Mouse (Mus musculus): ENCODE results near the gene Unc5b. TPM values are rescaled to one million over a fixed set of nuclear protein-coding genes. Genes with fewer than 3 reads are reported as not detected.

Unc5b gene
- polyA plus RNA-seq, 1 experiment from 2014 or later = 11.7 TPM

DNA sequence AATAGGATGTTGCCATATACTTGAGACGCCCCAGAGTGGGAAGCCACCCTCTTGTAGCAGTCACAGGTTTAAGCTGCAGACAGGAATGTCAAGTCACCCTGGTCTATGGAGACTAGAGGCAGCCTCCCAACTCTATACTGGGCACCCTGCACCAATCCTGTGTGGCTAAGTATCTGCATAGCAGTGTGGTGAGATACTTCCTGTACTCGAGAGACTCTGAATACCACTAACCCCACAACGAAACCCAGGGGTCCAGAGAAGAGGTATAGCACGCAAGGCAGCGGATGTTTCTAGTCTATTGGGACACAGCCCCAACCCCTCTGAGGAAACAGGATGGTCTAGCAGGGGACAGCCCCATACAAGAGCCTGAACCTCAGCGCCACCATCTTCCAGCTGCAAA is 22.9 kb downstream of the Unc5b start:
- Histone ChIP-seq H3K4me3 (no peak overlapping the region), H3K27me3 (no peaks in the 10 kb centered on the region), H3K9me3 (replicated peaks) (no peaks in the 10 kb centered on the region), H3K4me2 (no peak overlapping the region), H3K27ac (peak overlapping the region; percentile 81), H3K9ac (peak overlapping the region; percentile 4; the same call in 1 of the 2 replicates), H3K36me3 (no peaks in the 10 kb centered on the region), H3K4me1 (replicated peaks) (peaks cover 95% of the 10 kb centered on the region)
- 0 out of 2 replicates have a peak, but pooled peaks have one; percentile 13 for ATAC-seq (replicated peaks; ENCODE audit: insufficient number of reproducible peaks, insufficient read depth, low FRiP score, low read depth)
- 32% methylated on average over 6 of the region's 6 CpGs for WGBS

DNA sequence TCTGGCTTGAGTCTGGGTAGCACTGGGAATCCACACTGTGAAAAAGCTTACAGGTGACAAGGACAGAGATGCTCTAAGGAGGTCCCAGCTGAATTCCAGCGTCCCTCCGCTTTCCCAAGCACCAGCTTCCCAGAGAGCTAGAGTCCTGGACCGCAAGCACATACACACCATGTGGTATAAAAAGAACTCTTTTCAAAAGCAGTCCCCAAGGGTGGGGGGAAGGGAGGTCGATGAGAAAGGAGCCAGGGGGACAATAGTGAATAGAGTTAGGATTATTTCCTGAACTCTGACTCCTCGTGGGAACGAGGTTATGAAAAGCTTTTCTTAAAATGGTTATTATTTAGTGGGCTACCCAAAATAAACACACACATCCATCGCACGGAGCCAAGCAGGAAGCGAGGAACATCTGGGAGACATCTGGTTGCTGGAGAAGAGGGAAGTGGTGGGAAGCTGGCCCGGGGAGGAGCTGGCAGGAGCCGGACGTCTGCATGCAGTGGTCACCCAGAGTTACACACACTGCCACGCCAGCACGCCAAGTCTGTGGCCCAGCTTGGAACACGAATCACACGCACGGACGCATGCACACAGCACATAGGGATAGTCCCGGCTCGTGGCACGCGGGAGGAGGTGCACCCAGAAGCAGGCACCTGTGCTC is 23.7 kb downstream of the Unc5b start:
- Histone ChIP-seq H3K4me2 (peak overlapping the region; percentile 24), H3K36me3 (no peaks in the 10 kb centered on the region), H3K4me1 (replicated peaks) (peaks cover 95% of the 10 kb centered on the region), H3K27ac (peak overlapping the region; percentile 81), H3K27me3 (no peaks in the 10 kb centered on the region), H3K9ac (no peak overlapping the region; the same call in 1 of the 2 replicates), H3K4me3 (no peak overlapping the region), H3K9me3 (replicated peaks) (no peaks in the 10 kb centered on the region)
- WGBS = 34% methylated on average over 22 of the region's 22 CpGs
- ATAC-seq (replicated peaks; ENCODE audit: insufficient number of reproducible peaks, insufficient read depth, low FRiP score, low read depth) = peak; percentile 44

DNA sequence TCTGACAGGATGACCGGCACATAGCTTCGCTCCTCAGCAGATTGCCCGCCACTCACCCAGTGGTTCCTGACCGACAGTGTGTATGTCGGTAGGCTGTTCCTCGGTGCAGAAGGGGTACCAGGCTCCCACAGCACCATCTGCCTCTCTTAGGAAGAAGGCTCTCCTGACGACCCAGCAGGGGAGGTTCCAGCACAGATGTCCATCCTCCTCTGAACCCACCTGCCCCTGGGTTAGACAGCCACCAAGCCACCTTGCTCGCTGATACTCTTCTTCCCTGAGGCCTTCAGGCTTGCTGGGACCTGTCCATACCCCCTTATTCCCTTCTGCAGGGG is 25.2 kb downstream of the Unc5b start:
- Histone ChIP-seq H3K4me3 (no peak overlapping the region), H3K27ac (peak overlapping the region; percentile 81), H3K36me3 (no peaks in the 10 kb centered on the region), H3K4me1 (replicated peaks) (peaks cover 95% of the 10 kb centered on the region), H3K9ac (no peak overlapping the region), H3K27me3 (no peaks in the 10 kb centered on the region), H3K9me3 (replicated peaks) (no peaks in the 10 kb centered on the region), H3K4me2 (no peak overlapping the region)
- 68% methylated on average over 8 of the region's 8 CpGs for WGBS
- ATAC-seq (replicated peaks; ENCODE audit: insufficient number of reproducible peaks, insufficient read depth, low FRiP score, low read depth) = no peak

DNA sequence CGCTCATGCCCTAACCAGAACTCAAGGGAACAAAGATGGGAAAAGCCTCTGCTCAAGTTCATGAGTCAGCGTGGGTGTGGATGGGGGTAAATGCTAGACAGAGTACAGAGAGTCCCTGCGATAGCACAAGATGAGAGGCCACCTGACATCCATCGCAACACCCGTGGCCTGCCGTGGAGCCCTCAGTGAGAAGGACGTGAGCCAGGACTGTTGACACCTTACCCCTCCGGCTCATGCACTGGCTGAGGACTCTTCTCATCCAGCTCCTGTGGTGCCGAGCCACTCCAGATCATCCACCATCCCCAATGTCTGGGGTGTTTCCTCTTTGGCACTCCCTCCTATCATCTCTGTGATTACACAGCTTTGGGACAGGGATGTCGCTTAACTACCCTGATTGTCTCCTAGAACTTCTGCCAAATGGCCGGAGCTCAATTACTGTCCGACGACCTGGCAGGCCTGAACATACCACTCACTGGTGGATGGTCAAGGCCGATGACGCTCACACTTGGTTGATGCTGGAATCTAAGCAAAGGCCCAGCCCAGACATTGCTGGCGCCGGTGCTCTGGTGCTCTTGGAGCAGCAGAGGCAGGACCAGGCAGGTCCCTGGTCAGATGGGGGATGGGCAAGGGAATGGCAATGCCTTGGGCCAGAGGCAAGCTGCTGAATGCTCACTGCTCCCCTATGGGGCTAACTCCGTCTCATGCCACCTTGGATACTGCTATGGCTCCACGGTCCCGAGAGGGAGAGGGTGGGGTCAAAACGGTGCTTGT is 25.8 kb downstream of the Unc5b start:
- ATAC-seq (replicated peaks; ENCODE audit: insufficient number of reproducible peaks, insufficient read depth, low FRiP score, low read depth) = no peak
- H3K27ac ChIP-seq = peak overlapping the region; percentile 81
- no peaks in the 10 kb centered on the region for H3K36me3 ChIP-seq
- H3K9ac ChIP-seq = no peak overlapping the region
- no peaks in the 10 kb centered on the region for H3K27me3 ChIP-seq
- H3K4me2 ChIP-seq = no peak overlapping the region
- peaks cover 99% of the 10 kb centered on the region for H3K4me1 ChIP-seq (replicated peaks)
- H3K9me3 ChIP-seq (replicated peaks) = no peaks in the 10 kb centered on the region
- 26% methylated on average over 21 of the region's 21 CpGs for WGBS
- no peak overlapping the region for H3K4me3 ChIP-seq

DNA sequence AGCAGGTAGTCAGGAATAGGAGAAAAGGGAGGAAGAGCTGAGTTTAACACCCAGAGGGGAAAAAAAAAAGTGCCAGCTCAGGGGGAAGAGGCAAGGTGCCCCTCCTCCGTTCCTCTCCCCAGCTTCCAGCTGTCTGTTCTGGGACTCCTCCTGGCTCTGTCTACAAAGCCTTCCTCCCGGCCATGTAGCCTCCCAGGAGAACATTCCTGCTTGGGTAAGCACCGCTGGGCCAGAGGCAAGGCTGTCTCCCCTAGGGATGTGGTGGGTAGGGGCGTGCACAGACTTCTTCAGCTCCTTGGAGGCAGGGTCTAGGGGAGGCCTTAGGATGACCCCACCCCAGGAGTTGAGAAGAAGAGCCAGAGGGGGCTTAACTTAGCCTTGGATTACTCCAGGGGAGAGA is 26.5 kb downstream of the Unc5b start:
- no peak overlapping the region for H3K4me3 ChIP-seq
- WGBS = 39% methylated on average over 4 of the region's 4 CpGs
- H3K9me3 ChIP-seq (replicated peaks) = no peaks in the 10 kb centered on the region
- ATAC-seq (replicated peaks; ENCODE audit: insufficient number of reproducible peaks, insufficient read depth, low FRiP score, low read depth) = no peak
- no peaks in the 10 kb centered on the region for H3K27me3 ChIP-seq
- no peak overlapping the region for H3K4me2 ChIP-seq
- H3K36me3 ChIP-seq = no peaks in the 10 kb centered on the region
- peaks cover 100% of the 10 kb centered on the region for H3K4me1 ChIP-seq (replicated peaks)
- no peak overlapping the region for H3K9ac ChIP-seq
- peak overlapping the region; percentile 81 for H3K27ac ChIP-seq

DNA sequence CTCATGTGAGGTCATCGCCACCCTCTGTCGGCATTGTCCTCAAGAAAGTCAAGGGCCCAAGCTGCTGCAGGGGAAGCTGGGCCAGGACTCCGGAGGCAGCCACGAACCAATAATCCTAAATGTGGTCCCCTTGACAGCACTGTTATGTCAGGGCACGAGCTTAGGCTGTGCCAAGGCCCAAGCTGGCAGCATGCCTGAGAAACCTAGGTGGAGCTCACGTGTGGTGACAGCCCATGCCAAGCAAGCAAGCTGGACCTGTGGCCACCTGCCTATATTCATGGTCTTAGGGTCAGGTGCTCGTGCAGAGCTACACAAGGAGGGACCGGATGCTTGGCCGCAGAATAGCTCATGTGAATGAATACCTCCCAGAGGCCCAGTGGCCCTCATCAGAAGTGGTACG is 27.4 kb downstream of the Unc5b start:
- H3K4me2 ChIP-seq = no peak overlapping the region
- H3K4me3 ChIP-seq = no peak overlapping the region
- peaks cover 100% of the 10 kb centered on the region for H3K4me1 ChIP-seq (replicated peaks)
- H3K36me3 ChIP-seq = no peaks in the 10 kb centered on the region
- ATAC-seq (replicated peaks; ENCODE audit: insufficient number of reproducible peaks, insufficient read depth, low FRiP score, low read depth) = no peak
- H3K9ac ChIP-seq = no peak overlapping the region
- WGBS = 65% methylated on average over 10 of the region's 10 CpGs
- H3K9me3 ChIP-seq (replicated peaks) = no peaks in the 10 kb centered on the region
- peak overlapping the region; percentile 81 for H3K27ac ChIP-seq
- no peaks in the 10 kb centered on the region for H3K27me3 ChIP-seq

DNA sequence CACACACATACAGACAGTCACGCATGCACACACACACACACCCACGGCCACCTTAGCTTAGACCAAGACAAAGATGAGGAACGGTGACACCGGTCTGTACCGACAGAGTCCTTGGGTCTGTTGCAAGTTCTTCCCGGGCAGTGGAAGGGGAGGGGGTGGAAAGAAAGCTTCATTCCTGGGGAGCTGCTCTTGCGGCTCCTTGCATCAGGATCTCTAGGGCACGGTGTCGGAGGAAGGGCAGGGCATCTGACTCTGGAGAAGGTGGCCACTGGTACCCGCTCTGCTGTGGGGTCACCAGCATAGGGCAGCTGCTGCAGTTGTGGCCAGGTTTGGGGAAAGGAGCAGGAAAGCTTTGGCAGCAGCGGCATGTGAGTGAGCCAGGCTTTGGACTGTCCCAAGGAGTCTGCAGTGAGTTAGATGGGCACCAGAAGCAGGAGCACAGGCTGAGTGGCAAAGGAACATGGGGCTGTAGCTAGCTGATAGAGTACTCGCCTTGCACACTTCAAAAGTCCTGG is 29.4 kb downstream of the Unc5b start:
- Histone ChIP-seq H3K36me3 (no peaks in the 10 kb centered on the region), H3K27ac (peak overlapping the region; percentile 55; the same call in 1 of the 2 replicates), H3K9ac (no peak overlapping the region), H3K4me2 (no peak overlapping the region; the same call in 1 of the 2 replicates), H3K27me3 (no peaks in the 10 kb centered on the region), H3K4me3 (no peak overlapping the region), H3K4me1 (replicated peaks) (peaks cover 97% of the 10 kb centered on the region), H3K9me3 (replicated peaks) (no peaks in the 10 kb centered on the region)
- WGBS = 53% methylated on average over 12 of the region's 12 CpGs
- no peak for ATAC-seq (replicated peaks; ENCODE audit: insufficient number of reproducible peaks, insufficient read depth, low FRiP score, low read depth)

DNA sequence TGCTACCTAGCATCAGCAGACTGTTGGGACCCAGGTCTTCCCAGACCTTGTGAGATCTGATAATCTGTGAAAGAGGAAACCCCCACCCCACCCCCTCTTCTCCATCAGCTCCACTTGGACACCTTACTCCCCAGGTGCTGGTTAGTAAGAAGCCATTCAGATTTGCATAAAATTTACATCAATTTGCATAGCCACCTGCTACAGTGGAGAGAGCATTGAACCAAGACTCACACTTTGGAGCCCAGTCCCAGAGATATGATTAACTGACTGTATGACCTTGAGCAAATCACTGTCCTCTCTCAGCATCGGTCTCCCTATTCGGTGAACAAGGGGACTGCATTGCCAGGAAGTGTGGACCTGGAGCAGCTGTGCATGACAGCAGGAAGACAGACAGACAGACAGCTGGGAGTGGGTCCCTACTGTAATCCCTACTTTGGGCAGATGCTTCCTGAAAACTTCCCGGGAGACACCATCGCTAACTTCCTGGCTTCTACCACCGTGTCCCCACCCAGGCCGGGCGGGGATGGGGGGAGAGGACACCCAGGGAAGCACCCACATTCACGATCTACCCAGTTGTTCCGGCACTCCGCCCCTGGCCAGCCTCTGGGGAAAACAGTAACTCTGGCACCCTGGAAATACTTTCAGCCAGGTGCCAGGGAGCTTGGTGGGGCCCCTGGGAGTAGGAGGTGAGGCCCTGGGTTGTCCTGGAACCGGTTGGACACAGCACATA is 30.0 kb downstream of the Unc5b start:
- Histone ChIP-seq H3K9me3 (replicated peaks) (no peaks in the 10 kb centered on the region), H3K4me1 (replicated peaks) (peaks cover 97% of the 10 kb centered on the region), H3K27me3 (no peaks in the 10 kb centered on the region), H3K36me3 (no peaks in the 10 kb centered on the region), H3K4me3 (no peak overlapping the region), H3K4me2 (no peak overlapping the region), H3K9ac (no peak overlapping the region), H3K27ac (peak overlapping the region; percentile 55)
- ATAC-seq (replicated peaks; ENCODE audit: insufficient number of reproducible peaks, insufficient read depth, low FRiP score, low read depth) = no peak
- 30% methylated on average over 11 of the region's 11 CpGs for WGBS

DNA sequence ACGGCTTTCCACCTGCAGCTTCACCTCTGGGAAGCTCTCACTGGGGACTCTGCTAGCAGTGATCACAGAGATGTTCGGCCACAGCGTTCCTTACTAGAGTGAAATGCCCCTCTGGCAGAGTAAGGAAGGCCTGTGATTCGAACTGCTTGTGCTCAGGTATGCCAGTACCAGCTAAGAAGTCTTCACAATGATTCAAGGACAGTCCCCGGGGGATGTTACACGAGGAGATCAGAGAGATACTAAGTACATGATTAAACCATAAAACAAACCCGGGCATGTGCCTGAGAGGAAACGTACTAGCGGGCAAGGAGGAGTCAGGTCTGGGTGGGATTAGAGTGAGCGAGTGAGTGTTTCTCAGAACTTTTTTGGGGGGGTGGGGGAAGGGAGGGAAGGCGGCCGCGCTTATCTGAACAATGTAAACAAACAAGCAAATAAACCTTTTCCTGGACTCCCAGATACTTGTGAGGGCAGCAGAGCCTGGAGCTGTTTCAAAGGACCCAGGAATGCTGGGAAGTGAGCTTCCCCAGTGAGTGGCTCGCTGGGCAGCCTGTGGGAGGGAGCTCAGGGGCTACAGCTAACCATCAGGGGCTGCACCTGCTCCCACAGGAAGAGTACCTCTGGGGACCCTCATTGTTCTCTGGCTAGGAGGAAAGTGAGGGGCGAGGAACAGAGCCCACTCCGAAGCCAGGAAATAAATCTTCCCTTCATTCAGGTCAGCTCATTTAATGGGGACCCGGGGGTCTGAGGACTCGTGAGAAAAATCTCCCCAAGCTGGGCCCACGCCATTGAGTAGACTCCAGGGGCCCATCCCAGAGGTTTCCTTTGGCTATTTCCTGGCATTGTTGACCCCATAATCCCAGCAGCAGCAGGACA is 30.9 kb downstream of the Unc5b start:
- no peak overlapping the region for H3K4me2 ChIP-seq
- no peak overlapping the region for H3K9ac ChIP-seq
- no peaks in the 10 kb centered on the region for H3K36me3 ChIP-seq
- H3K4me1 ChIP-seq (replicated peaks) = peaks cover 97% of the 10 kb centered on the region
- H3K27ac ChIP-seq = 0 out of 2 replicates have a peak overlapping the region, but pooled peaks have one; percentile 25
- H3K27me3 ChIP-seq = no peaks in the 10 kb centered on the region
- ATAC-seq (replicated peaks; ENCODE audit: insufficient number of reproducible peaks, insufficient read depth, low FRiP score, low read depth) = no peak
- 28% methylated on average over 19 of the region's 19 CpGs for WGBS
- H3K4me3 ChIP-seq = no peak overlapping the region
- no peaks in the 10 kb centered on the region for H3K9me3 ChIP-seq (replicated peaks)

DNA sequence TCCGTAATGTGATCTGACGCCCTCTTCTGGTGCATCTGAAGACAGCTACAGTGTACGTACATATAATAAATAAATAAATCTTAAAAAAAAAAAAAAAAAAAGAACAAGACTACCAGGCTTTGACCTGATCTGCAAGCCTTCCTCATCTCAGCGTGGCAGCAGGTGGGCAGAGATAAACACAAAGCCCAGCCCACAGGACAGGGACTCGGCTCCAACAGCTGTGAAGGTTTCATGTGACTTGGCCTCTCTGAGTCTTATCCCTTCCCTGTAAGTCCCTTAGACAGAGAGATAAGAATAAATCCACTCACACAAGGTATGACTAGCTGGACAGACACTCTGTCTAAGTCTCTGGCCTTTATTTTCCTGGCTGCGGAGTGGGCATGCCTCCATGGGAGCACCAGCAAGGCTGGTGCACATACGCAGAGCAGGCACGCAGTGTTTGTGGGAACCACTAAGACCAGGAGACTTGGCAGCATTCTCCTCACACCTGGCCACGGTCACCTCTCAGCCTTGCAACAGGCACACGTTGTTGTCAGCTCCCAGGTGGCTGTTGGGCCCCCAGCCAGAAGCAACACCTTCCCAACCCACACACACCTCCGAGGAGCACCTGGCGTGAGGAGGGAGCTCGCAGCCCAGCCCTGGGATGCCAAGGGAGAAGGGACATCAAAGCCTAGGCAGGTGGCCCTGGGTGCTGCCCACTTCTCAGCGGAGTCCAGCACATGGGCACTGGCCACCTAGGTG is 33.5 kb downstream of the Unc5b start:
- Histone ChIP-seq H3K27ac (0 out of 2 replicates have a peak overlapping the region, but pooled peaks have one; percentile 7), H3K4me2 (no peak overlapping the region), H3K4me3 (no peak overlapping the region), H3K9me3 (replicated peaks) (no peaks in the 10 kb centered on the region), H3K9ac (no peak overlapping the region), H3K27me3 (no peaks in the 10 kb centered on the region), H3K4me1 (replicated peaks) (peaks cover 97% of the 10 kb centered on the region), H3K36me3 (no peaks in the 10 kb centered on the region)
- no peak for ATAC-seq (replicated peaks; ENCODE audit: insufficient number of reproducible peaks, insufficient read depth, low FRiP score, low read depth)
- 71% methylated on average over 14 of the region's 14 CpGs for WGBS
